Mouse (Mus musculus) induced T-regulatory cell, adult 2 months (primary cell): Measurements from ENCODE around the gene Tmem115.

ENCODE experiments used
- DNase-seq: peaks from one replicate; pipeline ENCODE4 v3.0.0-alpha.2; 2012; ENCODE audit warnings: low read depth

Tmem115 gene

GRCm38 (mm10) chr9:107521711-107522399 is 11.9 kb upstream of the Tmem115 start:
- peak; percentile 58 for DNase-seq

- DNase-seq: no peak
Observed at GRCm38 (mm10) chr9:107522400-107522711, 11.4 kb upstream of the Tmem115 start.

GRCm38 (mm10) chr9:107526198-107527026 is 7.3 kb upstream of the Tmem115 start:
- peak; percentile 86 for DNase-seq

- DNase-seq: peak; percentile 51
Observed at GRCm38 (mm10) chr9:107534408-107535202, 860 bp downstream of the Tmem115 start.

- DNase-seq: no peak
Observed at GRCm38 (mm10) chr9:107538231-107538630, 4.5 kb downstream of the Tmem115 start.

GRCm38 (mm10) chr9:107538711-107539110 is 5.0 kb downstream of the Tmem115 start:
- no peak for DNase-seq

- DNase-seq: no peak
Observed at GRCm38 (mm10) chr9:107539940-107540339, 6.2 kb downstream of the Tmem115 start.

GRCm38 (mm10) chr9:107540420-107540819 is 6.7 kb downstream of the Tmem115 start:
- no peak for DNase-seq

GRCm38 (mm10) chr9:107541005-107541404 is 7.3 kb downstream of the Tmem115 start:
- DNase-seq: no peak

- peak; percentile 97 for DNase-seq
Observed at GRCm38 (mm10) chr9:107541474-107542351, 8.0 kb downstream of the Tmem115 start, which contains the start of the genes Cyb561d2 and Nprl2. Cyb561d2 (minus strand) TSS chr9:107542193. Nprl2 (plus strand) TSS chr9:107542226.

GRCm38 (mm10) chr9:107542352-107542686 is 8.6 kb downstream of the Tmem115 start:
- no peak for DNase-seq

GRCm38 (mm10) chr9:107542721-107543120 is 9.0 kb downstream of the Tmem115 start:
- peak; percentile 16 for DNase-seq

GRCm38 (mm10) chr9:107543299-107543698 is 9.6 kb downstream of the Tmem115 start:
- DNase-seq: no peak

- DNase-seq: no peak
Observed at GRCm38 (mm10) chr9:107544196-107544700, 10.5 kb downstream of the Tmem115 start.

- DNase-seq: no peak
Observed at GRCm38 (mm10) chr9:107544729-107545128, 11.0 kb downstream of the Tmem115 start.

- no peak for DNase-seq
Observed at GRCm38 (mm10) chr9:107545199-107545598, 11.5 kb downstream of the Tmem115 start.

- DNase-seq: peak; percentile 91
Observed at GRCm38 (mm10) chr9:107545602-107546001, 11.9 kb downstream of the Tmem115 start.

- DNase-seq: peak; percentile 94
Observed at GRCm38 (mm10) chr9:107547026-107547425, 13.3 kb downstream of the Tmem115 start, which contains the start of gene Zmynd10. Zmynd10 (plus strand) TSS chr9:107547298.

- no peak for DNase-seq
Observed at GRCm38 (mm10) chr9:107547957-107548356, 14.2 kb downstream of the Tmem115 start.

- DNase-seq: no peak
Observed at GRCm38 (mm10) chr9:107548820-107549219, 15.1 kb downstream of the Tmem115 start.
